Mouse (Mus musculus): Measurements from ENCODE around the gene Dcaf10. TPM values are rescaled to one million over a fixed set of nuclear protein-coding genes. Genes with fewer than 3 reads are reported as not detected.

Dcaf10 gene
- 20.3 and 52.3 TPM in 2 replicates for polyA plus RNA-seq (2012; ENCODE audit: low replicate concordance)

DNA sequence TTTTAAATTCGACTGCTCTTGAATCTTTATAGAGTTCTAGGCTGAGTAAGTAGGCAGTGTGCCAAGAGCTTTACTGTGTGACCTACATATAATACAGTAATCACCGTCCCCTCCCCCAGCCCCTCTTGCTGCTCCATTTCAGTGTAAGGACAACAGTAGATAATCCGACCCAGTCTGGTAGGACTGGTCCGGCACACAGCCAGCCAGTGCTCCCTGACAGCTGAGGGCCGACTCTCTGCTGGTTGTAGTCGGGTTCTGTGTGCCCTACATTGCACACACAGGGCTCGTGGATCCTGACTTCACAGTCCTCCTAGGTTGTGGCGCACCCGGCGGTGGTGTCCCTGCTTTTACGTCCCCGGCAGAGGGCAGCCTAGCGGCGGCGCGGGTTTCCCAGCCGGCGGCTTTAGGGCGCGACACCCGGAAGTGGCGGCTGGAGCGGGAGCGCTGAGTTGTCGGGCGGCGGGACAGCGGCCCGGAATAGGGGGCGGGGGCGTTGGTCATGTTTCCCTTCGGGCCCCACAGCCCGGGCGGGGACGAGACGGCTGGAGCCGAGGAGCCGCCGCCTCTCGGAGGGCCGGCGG is at the start of gene Dcaf10:
Gene Dcaf10, plus strand, starts transcription at position 433 of the 581 bp plus-strand sequence.

DNA sequence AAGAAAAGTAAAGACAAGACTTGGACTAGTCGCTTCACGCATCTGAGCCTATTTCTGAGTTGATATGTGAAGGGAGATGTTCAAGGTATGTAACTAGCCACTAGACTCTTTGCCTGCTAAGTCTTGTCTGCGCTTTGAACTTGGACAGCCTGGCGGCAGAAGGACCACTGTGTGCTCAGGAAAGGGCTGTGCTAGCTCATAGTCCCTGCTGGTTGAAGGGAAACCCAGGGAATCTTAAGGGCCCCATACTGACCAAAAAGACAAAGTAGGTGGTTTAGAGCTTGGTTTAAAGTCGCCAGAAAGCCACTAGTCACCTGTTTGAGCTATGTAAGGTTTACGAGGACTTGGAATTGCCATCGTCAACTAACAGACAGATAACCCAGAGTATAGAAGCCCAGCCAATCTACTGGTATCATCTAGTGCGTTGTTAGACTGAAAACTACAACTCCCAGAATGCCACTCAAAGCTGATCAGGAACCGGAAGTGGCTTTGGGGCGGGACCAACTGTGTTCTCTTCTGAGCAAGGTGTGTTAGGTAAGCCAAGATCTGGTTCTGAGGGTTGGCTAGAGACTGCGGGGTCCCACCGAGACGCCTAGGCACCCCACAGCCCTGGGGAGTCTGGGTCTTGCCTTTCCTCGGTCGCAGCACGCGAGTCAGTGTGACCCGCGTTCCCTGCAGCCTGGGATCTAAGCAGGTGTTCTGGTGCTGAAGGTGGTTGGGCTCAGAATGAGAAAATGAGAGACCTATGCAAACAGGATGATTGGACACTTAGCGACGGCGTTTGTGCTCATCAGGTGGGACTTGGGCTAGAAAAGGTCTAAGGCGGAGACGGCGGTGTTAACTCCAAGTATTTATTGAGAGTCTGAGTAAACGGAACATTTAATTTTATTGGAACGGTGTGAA is 45.0 kb upstream of the Dcaf10 start, which contains the start of gene Trmt10b:
Gene Trmt10b, plus strand, starts transcription at position 466 of the 903 bp plus-strand sequence.

DNA sequence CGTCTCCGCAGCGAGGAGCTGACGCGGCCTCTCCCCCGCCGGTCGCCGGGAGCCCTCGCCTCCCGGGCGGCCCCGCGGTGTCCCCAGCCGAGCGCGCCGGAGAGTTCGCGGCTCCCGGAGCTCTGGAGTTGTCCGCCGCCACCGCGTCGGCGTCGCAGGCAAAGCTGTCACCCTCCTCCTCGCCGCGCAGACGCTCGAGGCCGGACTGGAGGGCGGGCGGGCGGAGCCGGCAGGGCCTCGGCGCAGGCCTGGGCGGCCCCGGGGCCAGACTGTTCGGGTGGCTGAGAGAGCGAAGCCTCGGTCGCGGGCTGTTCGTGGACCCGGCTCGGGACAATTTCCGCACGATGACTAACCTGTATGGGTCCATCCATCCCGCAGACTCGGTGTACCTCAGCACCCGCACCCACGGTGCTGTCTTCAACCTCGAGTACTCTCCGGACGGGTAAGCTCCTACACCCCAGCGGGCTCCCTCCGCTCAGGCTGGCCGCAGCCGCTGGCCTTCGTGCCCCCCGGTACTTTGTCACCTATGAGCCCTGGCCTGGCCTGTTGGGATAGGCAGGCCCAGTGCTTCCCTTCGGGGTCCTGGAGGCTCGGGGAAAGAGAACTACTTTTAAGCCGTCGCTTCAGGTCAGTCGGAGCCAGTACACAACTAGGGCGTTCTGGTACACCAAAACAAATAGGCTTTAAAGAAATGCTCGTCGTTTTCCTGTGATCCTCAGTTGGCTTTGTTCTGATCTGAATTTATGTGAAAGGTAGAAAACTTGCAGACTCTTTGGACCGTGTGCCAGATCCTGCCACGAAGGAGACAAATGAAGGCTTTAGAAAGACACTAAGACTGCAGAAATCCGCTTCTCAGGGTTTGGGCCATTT is 620 bp downstream of the Dcaf10 start, which contains the start of gene Exosc3:
Gene Exosc3, minus strand, starts transcription at position 447 of the 870 bp plus-strand sequence.

DNA sequence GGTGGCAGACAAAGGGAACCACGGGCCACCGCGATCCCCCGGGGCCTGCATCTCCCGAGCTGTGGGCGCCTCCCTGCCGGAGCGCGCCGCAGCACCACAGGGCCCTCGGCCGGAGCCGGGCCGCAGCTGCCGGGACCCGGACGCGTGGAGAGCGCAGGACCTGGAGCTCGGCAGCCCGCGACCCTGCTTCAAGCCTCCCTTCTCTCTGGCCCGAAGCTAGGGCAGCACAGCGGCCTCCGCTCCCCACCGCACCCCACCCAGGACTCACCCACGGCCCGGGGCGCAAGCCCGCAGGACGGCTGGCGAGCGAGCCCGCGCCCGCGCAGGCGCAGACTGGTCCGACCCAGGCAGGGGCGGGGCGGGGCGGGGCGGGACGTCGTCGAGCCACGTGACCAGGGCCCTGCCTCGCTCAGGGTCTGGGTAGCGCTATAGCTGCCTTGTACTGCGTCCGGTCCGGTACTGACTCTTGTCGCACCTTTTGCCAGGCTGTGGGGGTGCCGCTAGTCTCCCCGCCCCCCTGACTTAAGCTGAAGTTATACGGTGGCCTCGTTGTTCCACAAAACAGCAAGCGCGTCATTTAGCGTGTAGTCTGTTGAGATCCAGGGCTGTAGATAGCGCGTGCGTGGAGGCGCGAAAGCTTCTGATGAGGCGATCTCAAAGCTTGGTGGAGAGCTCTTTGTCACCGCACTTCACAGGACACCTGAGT is 66.7 kb downstream of the Dcaf10 start, which contains the start of gene Slc25a51:
Gene Slc25a51, minus strand, starts transcription at position 340 of the 706 bp plus-strand sequence.

Other genes with a start within 250 kb of the Dcaf10 start
- 31.6 and 54.4 TPM in 2 replicates for gene Tomm5, start 234.0 kb upstream of the Dcaf10 start, polyA plus RNA-seq (2012; ENCODE audit: low replicate concordance)
- gene Frmpd1, start 157.2 kb upstream of the Dcaf10 start, polyA plus RNA-seq (2012; ENCODE audit: low replicate concordance): 0.05 and 0.20 TPM in 2 replicates
- gene Trmt10b, start 45.0 kb upstream of the Dcaf10 start, polyA plus RNA-seq (2012; ENCODE audit: low replicate concordance): 1.1 and 2.0 TPM in 2 replicates
- gene Exosc3, start 631 bp downstream of the Dcaf10 start, polyA plus RNA-seq (2012; ENCODE audit: low replicate concordance): 32.6 and 67.0 TPM in 2 replicates
- gene Slc25a51, start 66.7 kb downstream of the Dcaf10 start, polyA plus RNA-seq (2012; ENCODE audit: low replicate concordance): 7.4 and 43.3 TPM in 2 replicates
- gene Shb, start 190.4 kb downstream of the Dcaf10 start, polyA plus RNA-seq (2012; ENCODE audit: low replicate concordance): 3.5 and 8.8 TPM in 2 replicates

Measured in hematopoietic multipotent progenitor cell, adult 10-12 weeks (in vitro differentiated cells).